Mouse (Mus musculus) forebrain, embryonic 10.5 days (tissue): ENCODE measurements around the gene Klhdc2. TPM values are rescaled to one million over a fixed set of nuclear protein-coding genes. Genes with fewer than 3 reads are reported as not detected.

ENCODE experiments used
- DNase-seq: peaks from one replicate; pipeline ENCODE4 v3.0.0-alpha.2; 2017; ENCODE audit warnings: low spot score; ENCODE audit errors: extremely low spot score
- H3K27ac ChIP-seq: fragments of 300-500 bp; sonication (generic); 2 replicates; pipeline ENCODE4 v1.5.1; 2016; ENCODE audit warnings: mild to moderate bottlenecking
- H3K27me3 ChIP-seq: fragments of 300-500 bp; sonication (generic); 2 replicates; pipeline ENCODE4 v1.6.1; 2016; ENCODE audit warnings: mild to moderate bottlenecking; ENCODE audit not compliant: poor library complexity, severe bottlenecking
- H3K36me3 ChIP-seq: fragments of 300-500 bp; sonication (generic); replicated peaks from 2 replicates; pipeline ENCODE4 v1.6.1; 2016; ENCODE audit warnings: mild to moderate bottlenecking, moderate library complexity
- H3K4me1 ChIP-seq: fragments of 300-500 bp; sonication (generic); 2 replicates; pipeline ENCODE4 v1.6.1; 2016
- H3K4me3 ChIP-seq: fragments of 300-500 bp; sonication (generic); 2 replicates; pipeline ENCODE4 v1.5.1; 2016; ENCODE audit warnings: mild to moderate bottlenecking, moderate library complexity
- H3K9me3 ChIP-seq: fragments of 300-500 bp; sonication (generic); 2 replicates; pipeline ENCODE4 v1.6.1; 2016; ENCODE audit warnings: mild to moderate bottlenecking, moderate library complexity
- WGBS: fragments of 180-500 bp; shearing (Covaris S2); methylation state at CpG from one replicate; pipeline ENCODE4 v1.1.7; 2016; 5-methylcytosine and 5-hydroxymethylcytosine counted together
- polyA plus RNA-seq: library from polyadenylated mRNA; unstranded; fragments of >200 nt; fragmentation: Nextera tagmentation; extraction: Ambion mirVana; gene quantifications from 2 replicates; pipeline ENCODE4 v1.2.1, GENCODE M21; 2016

Gene Klhdc2
- polyA plus RNA-seq: 198 and 202 TPM in 2 replicates

DNA sequence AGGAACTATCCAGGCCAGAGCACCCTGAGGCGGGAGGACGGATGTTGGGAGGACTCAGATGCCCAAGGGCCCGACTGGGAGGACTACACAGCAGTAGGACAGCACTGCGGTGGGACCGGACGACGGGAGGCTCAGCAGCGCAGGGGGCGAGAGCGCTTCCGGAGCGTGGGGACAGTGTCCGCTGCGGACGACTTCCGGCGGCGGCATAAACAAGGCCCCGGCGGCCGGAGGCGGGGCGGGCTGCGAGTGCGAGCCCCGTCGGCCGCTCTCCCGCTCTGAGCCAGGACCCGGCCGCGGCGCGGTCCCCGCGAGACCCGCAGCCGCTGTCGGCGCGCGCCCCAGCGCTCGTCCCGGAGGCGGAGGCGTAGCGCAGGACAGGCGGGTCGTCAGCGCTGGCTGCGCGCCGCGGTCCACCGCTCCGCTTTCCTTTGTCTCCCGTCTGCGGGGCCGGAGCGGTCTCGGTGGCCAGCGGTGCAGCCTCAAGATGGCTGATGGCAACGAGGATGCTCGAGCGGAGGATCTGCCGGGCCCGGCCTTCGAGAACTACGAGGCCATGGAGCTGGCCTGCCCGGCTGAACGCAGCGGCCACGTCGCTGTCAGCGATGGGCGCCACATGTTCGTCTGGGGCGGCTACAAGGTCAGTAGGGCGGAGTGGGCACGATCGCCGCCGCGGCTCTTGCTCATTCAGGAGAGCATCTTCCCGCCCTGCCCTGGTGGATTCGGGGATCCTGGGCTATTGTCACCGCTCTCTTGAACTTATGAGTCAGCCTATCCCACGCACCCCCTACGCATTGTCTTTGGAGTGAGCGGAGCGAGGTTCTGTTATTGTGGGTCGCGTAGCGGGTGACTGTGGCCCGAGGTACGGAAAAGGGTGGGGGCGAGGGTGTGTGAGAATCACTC, at the start of gene Klhdc2:
TSS of gene Klhdc2 (plus strand) at position 171 of the 900 bp plus-strand sequence.
- Histone ChIP-seq H3K27me3 (no peaks in the 10 kb centered on the region), H3K4me3 (peak within 1 kb of the TSS; percentile 90), H3K4me1 (peaks cover 31% of the 10 kb centered on the region), H3K27ac (peak within 1 kb of the TSS; percentile 98), H3K36me3 (peaks cover 36% of the 10 kb centered on the region), H3K9me3 (no peaks in the 10 kb centered on the region)
- under 1% methylated on average over 98 of the region's 98 CpGs for WGBS
- peak; percentile 88 for DNase-seq

DNA sequence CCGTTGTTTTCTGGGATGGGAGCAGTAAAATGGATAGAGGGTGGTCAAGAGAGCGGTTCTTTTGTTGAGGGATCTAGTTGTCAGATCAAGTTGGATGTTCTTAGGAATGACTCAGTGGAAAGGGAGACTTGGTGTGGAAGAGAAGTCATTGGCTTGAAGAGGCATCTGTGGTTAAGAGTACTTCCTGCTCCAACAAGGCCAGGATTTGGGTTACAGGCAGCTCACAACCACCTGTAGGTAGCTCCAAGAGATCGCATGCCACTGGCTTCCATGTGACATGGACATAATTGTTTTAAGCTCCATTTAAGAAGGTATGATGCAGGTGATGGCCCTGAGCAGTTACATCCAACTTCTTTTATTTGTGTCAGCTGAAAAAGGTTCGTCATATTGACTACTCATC, 46.7 kb upstream of the Klhdc2 start:
- H3K4me3 ChIP-seq: no peak overlapping the region
- H3K27me3 ChIP-seq: no peaks in the 10 kb centered on the region
- H3K4me1 ChIP-seq: peaks cover 10% of the 10 kb centered on the region; the same call in 1 of the 2 replicates
- H3K9me3 ChIP-seq: no peaks in the 10 kb centered on the region
- no peaks in the 10 kb centered on the region for H3K36me3 ChIP-seq
- DNase-seq: no peak
- H3K27ac ChIP-seq: no peak overlapping the region
- 88% methylated on average over 4 of the region's 4 CpGs for WGBS

DNA sequence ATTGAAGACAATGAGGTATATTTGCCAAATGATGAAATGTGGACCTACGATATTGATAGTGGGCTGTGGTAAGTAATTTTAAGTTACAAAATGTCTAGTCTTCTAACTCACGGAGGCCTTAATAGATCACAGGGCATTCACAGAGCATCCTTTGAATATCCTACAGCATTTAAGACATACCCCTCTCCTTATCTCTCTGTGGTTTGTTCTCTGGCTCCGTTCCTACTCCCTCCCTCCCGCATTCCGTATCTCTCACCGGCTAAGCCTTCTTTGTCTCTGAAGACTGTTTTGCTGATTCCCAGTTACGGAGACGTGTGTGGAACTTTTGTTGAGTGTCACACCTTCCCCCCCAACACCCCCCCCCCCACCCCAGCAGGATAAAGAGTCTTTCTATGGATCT, 45.7 kb upstream of the Klhdc2 start:
- Histone ChIP-seq H3K27me3 (no peaks in the 10 kb centered on the region), H3K36me3 (no peaks in the 10 kb centered on the region), H3K27ac (no peak overlapping the region), H3K4me3 (no peak overlapping the region), H3K9me3 (no peaks in the 10 kb centered on the region), H3K4me1 (peaks cover 10% of the 10 kb centered on the region; the same call in 1 of the 2 replicates)
- WGBS: 83% methylated on average over 8 of the region's 8 CpGs
- DNase-seq: no peak

DNA sequence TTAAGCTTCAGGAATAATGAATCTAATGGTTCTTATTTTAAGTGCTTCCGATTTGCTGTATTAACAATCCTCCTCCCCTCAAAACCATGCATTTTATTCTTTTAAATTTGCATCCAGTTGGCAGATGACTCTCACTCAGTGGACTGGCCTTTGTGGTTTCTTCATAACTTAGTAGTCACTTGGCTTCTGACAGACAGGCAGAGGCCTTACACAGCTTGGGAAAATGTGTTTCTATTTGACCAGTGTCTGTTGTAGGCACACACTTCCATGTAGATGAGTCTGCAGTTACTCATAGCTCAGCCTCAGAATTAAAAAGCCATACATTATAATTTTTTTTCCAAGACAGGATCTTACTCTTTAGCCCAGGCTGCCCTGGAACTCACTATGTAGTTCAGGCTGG, 42.7 kb upstream of the Klhdc2 start:
- WGBS: 89% methylated on average over 1 of the region's 1 CpGs
- H3K4me1 ChIP-seq: peaks cover 10% of the 10 kb centered on the region; the same call in 1 of the 2 replicates
- DNase-seq: no peak
- H3K27me3 ChIP-seq: no peaks in the 10 kb centered on the region
- H3K9me3 ChIP-seq: no peaks in the 10 kb centered on the region
- H3K4me3 ChIP-seq: no peak overlapping the region
- H3K27ac ChIP-seq: no peak overlapping the region
- H3K36me3 ChIP-seq: no peaks in the 10 kb centered on the region

DNA sequence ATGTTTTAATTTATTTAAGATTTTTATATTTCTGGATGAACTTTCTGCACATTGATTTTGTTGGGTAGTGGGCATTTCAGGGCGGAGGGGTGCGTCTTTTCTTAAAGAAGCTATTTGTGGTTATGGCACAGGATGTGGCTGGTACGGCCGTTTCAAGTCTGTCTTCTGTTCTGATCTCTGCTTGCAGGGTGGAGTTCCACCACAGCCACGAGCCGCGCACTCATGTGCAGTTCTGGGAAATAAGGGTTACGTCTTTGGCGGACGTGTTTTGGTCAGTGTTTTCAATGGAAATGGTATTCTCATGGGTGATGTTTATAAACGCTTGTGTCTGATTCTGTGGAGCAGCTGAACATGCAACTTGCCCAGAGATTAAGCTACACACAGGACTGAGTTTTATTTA, 38.6 kb upstream of the Klhdc2 start:
- Histone ChIP-seq H3K36me3 (no peaks in the 10 kb centered on the region), H3K4me3 (no peak overlapping the region), H3K9me3 (no peaks in the 10 kb centered on the region), H3K4me1 (peaks cover 8% of the 10 kb centered on the region; the same call in 1 of the 2 replicates), H3K27me3 (no peaks in the 10 kb centered on the region), H3K27ac (no peak overlapping the region)
- 91% methylated on average over 11 of the region's 11 CpGs for WGBS
- no peak for DNase-seq

DNA sequence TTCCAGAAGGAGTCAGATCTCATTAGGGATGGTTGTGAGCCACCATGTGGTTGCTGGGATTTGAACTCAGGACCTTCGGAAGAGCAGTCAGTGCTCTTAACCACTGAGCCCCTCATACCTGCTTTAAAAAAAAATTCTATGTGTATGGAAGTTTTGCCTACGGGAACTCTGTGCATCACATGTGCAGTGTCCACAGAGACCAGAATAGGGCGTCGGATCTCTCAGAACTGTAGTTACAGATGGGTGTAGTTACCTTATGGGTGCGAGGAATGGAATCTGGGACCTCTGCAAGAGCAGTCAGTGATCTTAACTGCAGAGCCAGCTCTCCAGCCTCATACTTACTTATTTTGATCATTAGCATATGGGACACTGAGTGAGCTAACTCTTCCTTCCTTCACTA, 34.2 kb upstream of the Klhdc2 start:
- Histone ChIP-seq H3K36me3 (no peaks in the 10 kb centered on the region), H3K9me3 (no peaks in the 10 kb centered on the region), H3K27ac (no peak overlapping the region), H3K4me1 (no peaks in the 10 kb centered on the region), H3K27me3 (no peaks in the 10 kb centered on the region), H3K4me3 (no peak overlapping the region)
- WGBS: 97% methylated on average over 5 of the region's 5 CpGs
- DNase-seq: no peak

DNA sequence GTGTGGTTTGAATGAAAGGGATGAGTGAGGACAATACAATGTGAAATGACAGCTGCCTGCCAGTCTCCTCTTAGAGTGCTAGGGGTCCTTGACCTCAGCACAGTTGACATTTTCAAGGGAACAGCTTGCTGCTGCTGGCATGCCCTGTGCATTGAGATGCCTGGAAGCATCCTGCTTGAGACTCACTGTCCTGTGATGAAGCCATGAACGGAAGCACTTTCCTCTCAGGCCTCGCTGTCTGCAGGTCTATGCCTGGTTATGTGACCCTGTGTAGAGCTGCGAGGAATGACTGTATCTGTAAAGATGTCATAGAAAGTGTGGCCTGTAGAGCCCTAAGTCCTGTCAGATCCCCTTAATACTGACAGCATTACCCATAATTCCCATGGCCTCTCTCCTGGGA, 31.4 kb upstream of the Klhdc2 start:
- no peak for DNase-seq
- no peaks in the 10 kb centered on the region for H3K9me3 ChIP-seq
- H3K4me3 ChIP-seq: no peak overlapping the region
- H3K4me1 ChIP-seq: no peaks in the 10 kb centered on the region
- 87% methylated on average over 3 of the region's 3 CpGs for WGBS
- no peaks in the 10 kb centered on the region for H3K36me3 ChIP-seq
- H3K27me3 ChIP-seq: no peaks in the 10 kb centered on the region
- H3K27ac ChIP-seq: no peak overlapping the region

DNA sequence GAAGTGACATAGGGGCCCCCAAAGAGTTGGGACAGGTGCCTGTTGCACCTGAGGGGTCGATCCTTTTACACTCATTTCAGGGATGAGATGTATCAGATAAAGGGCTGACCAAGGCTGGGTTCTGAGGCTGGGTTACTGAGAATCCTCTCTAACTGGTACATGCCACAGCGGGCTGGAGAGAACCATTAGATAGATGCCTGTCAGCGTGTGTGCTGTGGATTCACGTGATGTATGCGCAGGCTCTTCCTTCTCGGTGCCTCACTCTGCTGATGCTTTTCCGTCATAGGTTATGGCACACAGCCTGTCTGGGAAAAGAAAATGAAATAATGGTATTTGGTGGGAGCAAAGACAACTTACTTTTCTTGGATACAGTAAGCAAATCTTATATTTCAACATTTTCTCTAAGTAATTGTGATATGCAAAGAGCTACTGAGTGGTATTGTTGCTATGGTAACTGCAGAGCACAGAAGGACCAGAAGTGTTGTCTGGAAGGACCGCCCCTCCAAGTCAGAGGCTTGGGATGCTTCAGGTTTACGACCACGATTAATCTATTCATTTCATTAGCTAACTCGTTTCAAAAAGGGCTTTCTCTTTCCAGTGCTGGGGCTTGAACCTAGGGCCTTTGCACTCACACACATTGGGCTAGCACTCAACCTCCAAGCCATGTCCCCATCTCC, 28.4 kb upstream of the Klhdc2 start:
- H3K4me1 ChIP-seq: no peaks in the 10 kb centered on the region
- H3K27ac ChIP-seq: no peak overlapping the region
- H3K4me3 ChIP-seq: no peak overlapping the region
- H3K9me3 ChIP-seq: no peaks in the 10 kb centered on the region
- H3K36me3 ChIP-seq: no peaks in the 10 kb centered on the region
- 82% methylated on average over 11 of the region's 11 CpGs for WGBS
- no peak for DNase-seq
- no peaks in the 10 kb centered on the region for H3K27me3 ChIP-seq

DNA sequence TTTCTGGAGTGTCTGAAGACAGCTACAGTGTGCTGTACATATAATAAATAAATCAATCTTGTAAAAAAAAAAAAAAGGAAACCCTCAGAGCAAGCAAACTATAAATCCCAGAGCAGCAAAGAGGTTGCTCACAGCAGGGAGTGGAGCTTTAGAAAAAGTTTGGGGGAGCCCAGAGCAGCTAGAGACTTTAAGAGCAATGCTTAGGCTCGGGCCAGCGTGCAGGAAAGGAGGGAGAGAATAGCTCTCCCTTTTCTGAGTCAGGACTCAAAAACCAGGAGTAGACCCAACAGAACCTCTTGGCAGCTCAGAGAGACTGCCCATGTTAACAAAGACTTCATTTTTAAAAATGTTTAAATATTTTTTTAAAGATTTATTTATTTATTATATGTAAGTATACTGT, 27.5 kb upstream of the Klhdc2 start:
- Histone ChIP-seq H3K27me3 (no peaks in the 10 kb centered on the region), H3K4me3 (no peak overlapping the region), H3K4me1 (no peaks in the 10 kb centered on the region), H3K36me3 (no peaks in the 10 kb centered on the region), H3K9me3 (no peaks in the 10 kb centered on the region), H3K27ac (no peak overlapping the region)
- WGBS: 81% methylated on average over 2 of the region's 2 CpGs
- no peak for DNase-seq

DNA sequence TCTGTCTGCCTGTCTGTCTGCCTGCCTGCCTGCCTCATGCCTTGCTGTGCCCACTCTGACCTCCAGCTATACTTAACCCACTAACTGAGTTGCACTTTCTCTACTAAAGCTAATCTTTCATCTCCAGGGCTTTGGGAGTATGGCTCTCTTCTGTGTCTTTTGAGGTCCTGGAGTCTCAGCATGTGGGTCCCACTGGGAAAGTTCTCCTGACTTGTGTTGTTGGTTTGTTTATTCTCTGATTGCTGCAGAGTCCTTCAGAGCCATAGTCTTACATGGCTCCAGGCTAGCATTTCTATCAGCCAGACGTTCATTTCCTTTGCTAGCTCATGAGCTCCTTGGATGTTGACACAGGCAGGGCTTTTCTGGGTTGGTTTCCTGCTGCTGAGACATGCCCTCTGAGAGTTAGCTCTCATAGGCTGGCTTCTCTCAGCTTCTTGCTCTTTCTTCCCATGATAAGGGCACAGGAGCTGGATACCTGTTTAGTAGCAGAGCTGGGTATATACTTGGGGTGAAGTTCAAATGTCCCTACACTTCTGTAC, 16.5 kb upstream of the Klhdc2 start:
- H3K27me3 ChIP-seq: no peaks in the 10 kb centered on the region
- H3K27ac ChIP-seq: no peak overlapping the region
- DNase-seq: no peak
- no peak overlapping the region for H3K4me3 ChIP-seq
- 64% methylated on average over 1 of the region's 1 CpGs for WGBS
- H3K9me3 ChIP-seq: no peaks in the 10 kb centered on the region
- no peaks in the 10 kb centered on the region for H3K4me1 ChIP-seq
- no peaks in the 10 kb centered on the region for H3K36me3 ChIP-seq

DNA sequence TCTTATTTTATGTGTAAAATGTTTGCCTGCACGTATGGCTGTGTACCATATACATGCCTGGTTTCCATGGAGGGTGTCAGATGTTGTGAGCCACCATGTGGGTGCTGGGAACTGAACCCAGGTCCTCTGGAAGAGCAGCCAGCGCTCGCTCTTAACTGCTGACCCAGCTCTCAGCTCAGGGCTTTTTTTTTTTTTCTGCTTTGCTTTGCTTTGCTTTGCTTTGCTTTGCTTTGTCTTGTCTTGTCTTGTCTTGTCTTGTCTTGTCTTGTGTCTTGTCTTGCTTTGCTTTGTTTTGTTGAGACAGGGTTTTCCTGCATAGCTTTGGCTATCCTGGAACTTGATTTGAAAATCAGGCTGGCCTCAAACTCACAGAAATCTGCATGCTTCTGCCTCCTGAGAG, 15.6 kb upstream of the Klhdc2 start:
- Histone ChIP-seq H3K4me3 (no peak overlapping the region), H3K27ac (no peak overlapping the region), H3K9me3 (no peaks in the 10 kb centered on the region), H3K36me3 (no peaks in the 10 kb centered on the region), H3K4me1 (no peaks in the 10 kb centered on the region), H3K27me3 (no peaks in the 10 kb centered on the region)
- WGBS: 94% methylated on average over 3 of the region's 3 CpGs
- no peak for DNase-seq

DNA sequence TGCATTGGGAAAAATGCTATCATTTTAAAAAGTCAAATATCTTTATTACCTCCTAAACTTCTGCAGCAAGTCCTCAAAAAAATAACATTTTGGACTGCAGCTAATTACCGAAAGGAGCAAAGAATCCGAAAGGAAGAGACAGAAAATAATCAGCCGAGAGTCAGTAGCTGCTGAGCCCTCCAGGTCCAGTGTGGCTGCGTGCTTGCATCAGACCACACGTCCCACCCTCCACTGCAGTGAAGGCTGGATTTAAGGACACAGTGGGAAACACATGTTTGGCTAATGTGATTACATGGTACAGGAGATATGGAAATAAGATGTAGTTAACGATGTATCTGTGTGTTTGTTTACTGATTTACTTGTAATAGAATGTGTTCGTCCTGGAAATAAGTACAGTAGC, 13.3 kb upstream of the Klhdc2 start:
- H3K27ac ChIP-seq: no peak overlapping the region
- DNase-seq: no peak
- WGBS: 91% methylated on average over 7 of the region's 7 CpGs
- H3K4me1 ChIP-seq: no peaks in the 10 kb centered on the region
- H3K4me3 ChIP-seq: no peak overlapping the region
- H3K9me3 ChIP-seq: no peaks in the 10 kb centered on the region
- H3K36me3 ChIP-seq: no peaks in the 10 kb centered on the region
- H3K27me3 ChIP-seq: no peaks in the 10 kb centered on the region

DNA sequence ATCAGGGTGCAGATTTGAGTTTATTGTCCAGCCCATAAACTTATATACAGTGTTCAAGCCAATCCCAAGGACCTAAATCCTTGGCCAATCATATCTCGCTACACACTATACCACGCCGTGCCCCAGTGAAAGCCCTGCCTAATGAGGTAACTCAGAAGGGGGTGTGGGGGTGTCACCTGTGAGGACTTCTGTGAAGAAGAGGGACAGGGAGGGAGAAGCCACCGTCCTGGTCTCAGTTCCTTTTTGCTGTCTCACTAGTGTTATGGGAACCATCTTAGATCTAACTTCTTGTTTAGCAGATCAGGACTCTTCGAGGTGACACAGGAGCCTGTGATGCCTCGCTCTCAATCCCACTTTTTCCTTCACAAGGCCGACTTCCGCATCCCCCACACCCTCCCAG, 8.9 kb upstream of the Klhdc2 start:
- WGBS: 91% methylated on average over 8 of the region's 8 CpGs
- Histone ChIP-seq H3K9me3 (no peaks in the 10 kb centered on the region), H3K36me3 (no peaks in the 10 kb centered on the region), H3K27ac (no peak overlapping the region), H3K4me1 (no peaks in the 10 kb centered on the region), H3K4me3 (no peak overlapping the region), H3K27me3 (no peaks in the 10 kb centered on the region)
- DNase-seq: no peak
